Mouse (Mus musculus) MEL (cell line): Measurements from ENCODE around the gene Gucy1b2.

Experiments
- KAT2A ChIP-seq: conservative IDR thresholded peaks from 2 replicates; pipeline ENCODE4 v1.6.1; 2012; ENCODE audit warnings: low read depth, low read length, improper control_type of control experiment, inconsistent platforms
- MAZ ChIP-seq: IDR thresholded peaks from 2 replicates; pipeline ENCODE4 v1.6.1; 2012; ENCODE audit warnings: low read depth, mild to moderate bottlenecking, inconsistent platforms, low read length, improper control_type of control experiment
- POLR2A ChIP-seq, 2 experiments: IDR thresholded peaks; 2 replicates each; pipeline ENCODE4 v1.6.1; 2011 to 2012; ENCODE audit warnings: low read length in 2 of 2, mild to moderate bottlenecking in 2 of 2, control low read depth in 1 of 2, improper control_type of control experiment in 1 of 2, low read depth in 1 of 2, moderate library complexity in 1 of 2; ENCODE audit not compliant: control insufficient read depth in 1 of 2, insufficient read depth in 1 of 2, poor library complexity in 1 of 2
- RAD21 ChIP-seq: IDR thresholded peaks from 2 replicates; pipeline ENCODE4 v1.6.1; 2011; ENCODE audit warnings: mild to moderate bottlenecking, low read depth, low read length, improper control_type of control experiment
- TAL1 ChIP-seq: IDR thresholded peaks from 2 replicates; pipeline ENCODE4 v1.6.1; 2012; ENCODE audit warnings: mild to moderate bottlenecking, inconsistent platforms, low read length, moderate library complexity, mixed read lengths

GRCm38 (mm10) chr14:62346570-62346969, 109.5 kb downstream of the Gucy1b2 start:
- TF ChIP-seq POLR2A (IDR thresholded peaks at IDR 0.05; ENCODE audit: control insufficient read depth in 1 of 2, insufficient read depth in 1 of 2, low read depth in 1 of 2, low read length in 2 of 2, poor library complexity in 1 of 2) (no peak), KAT2A (no peak), MAZ (no peak), TAL1 (no peak), RAD21 (no peak)
